Mouse (Mus musculus) hindbrain, postnatal 0 days (tissue): ENCODE measurements around the gene Acly. TPM values are rescaled to one million over a fixed set of nuclear protein-coding genes. Genes with fewer than 3 reads are reported as not detected.

Experiments used
- ATAC-seq: fragments of 200-750 bp; cut with Nextera tagmentation; 2 replicates; pipeline ENCODE4 v1.8.0; 2017; ENCODE audit warnings: mild to moderate bottlenecking, moderate TSS enrichment, moderate library complexity
- DNase-seq: peaks from one replicate; pipeline ENCODE4 v3.0.0-alpha.2; 2015; ENCODE audit warnings: low spot score
- H3K27ac ChIP-seq: fragments of 300-500 bp; sonication (generic); 2 replicates; pipeline ENCODE4 v1.5.1; 2014; ENCODE audit warnings: mild to moderate bottlenecking
- H3K27me3 ChIP-seq: fragments of 300-500 bp; sonication (generic); 2 replicates; pipeline ENCODE4 v1.6.1; 2014; ENCODE audit warnings: low read length, mixed read lengths; ENCODE audit not compliant: insufficient read depth
- H3K36me3 ChIP-seq: fragments of 300-500 bp; sonication (generic); 2 replicates; pipeline ENCODE4 v1.6.1; 2014; ENCODE audit warnings: low read length, mixed read lengths; ENCODE audit not compliant: insufficient read depth
- H3K4me1 ChIP-seq: fragments of 300-500 bp; sonication (generic); 2 replicates; pipeline ENCODE4 v1.6.1; 2014; ENCODE audit warnings: antibody characterized with exemption, low read length, mixed read lengths; ENCODE audit not compliant: insufficient read depth
- H3K4me2 ChIP-seq: fragments of 300-500 bp; sonication (generic); 2 replicates; pipeline ENCODE4 v1.6.1; 2014; ENCODE audit warnings: low read depth, mild to moderate bottlenecking, low read length, moderate library complexity, mixed read lengths
- H3K4me3 ChIP-seq: fragments of 300-500 bp; sonication (generic); 2 replicates; pipeline ENCODE4 v1.5.1; 2014; ENCODE audit warnings: low read length
- H3K9ac ChIP-seq: fragments of 300-500 bp; sonication (generic); replicated peaks from 2 replicates; pipeline ENCODE4 v1.6.1; 2014; ENCODE audit warnings: mild to moderate bottlenecking, low read length, moderate library complexity, mixed read lengths
- H3K9me3 ChIP-seq: fragments of 300-500 bp; sonication (generic); 2 replicates; pipeline ENCODE4 v1.6.1; 2016; ENCODE audit warnings: low read length, mixed read lengths
- CTCF ChIP-seq: IDR thresholded peaks from 2 replicates; pipeline ENCODE4 v1.5.1; 2016; ENCODE audit warnings: antibody characterized with exemption, control low read depth, low read depth
- WGBS: fragments of 180-500 bp; shearing (Covaris S2); extraction: QIAGEN DNeasy Blood & Tissue Kit; methylation state at CpG from one replicate; pipeline ENCODE4 v1.1.7; 2014; 5-methylcytosine and 5-hydroxymethylcytosine counted together
- polyA plus RNA-seq: library from polyadenylated mRNA; unstranded; fragments of >200 nt; fragmentation: Nextera tagmentation; extraction: Ambion mirVana; gene quantifications from 2 replicates; pipeline ENCODE4 v1.2.1, GENCODE M21; 2015
- total RNA-seq: library from RNA; depleted of rRNA; stranded (reverse); fragments of >200 nt; gene quantifications from 2 replicates; pipeline ENCODE4 v1.2.3, GENCODE M21; 2014

Acly gene
- total and polyA plus RNA-seq, 2 experiments from 2014 or later = 135 to 235 TPM

DNA sequence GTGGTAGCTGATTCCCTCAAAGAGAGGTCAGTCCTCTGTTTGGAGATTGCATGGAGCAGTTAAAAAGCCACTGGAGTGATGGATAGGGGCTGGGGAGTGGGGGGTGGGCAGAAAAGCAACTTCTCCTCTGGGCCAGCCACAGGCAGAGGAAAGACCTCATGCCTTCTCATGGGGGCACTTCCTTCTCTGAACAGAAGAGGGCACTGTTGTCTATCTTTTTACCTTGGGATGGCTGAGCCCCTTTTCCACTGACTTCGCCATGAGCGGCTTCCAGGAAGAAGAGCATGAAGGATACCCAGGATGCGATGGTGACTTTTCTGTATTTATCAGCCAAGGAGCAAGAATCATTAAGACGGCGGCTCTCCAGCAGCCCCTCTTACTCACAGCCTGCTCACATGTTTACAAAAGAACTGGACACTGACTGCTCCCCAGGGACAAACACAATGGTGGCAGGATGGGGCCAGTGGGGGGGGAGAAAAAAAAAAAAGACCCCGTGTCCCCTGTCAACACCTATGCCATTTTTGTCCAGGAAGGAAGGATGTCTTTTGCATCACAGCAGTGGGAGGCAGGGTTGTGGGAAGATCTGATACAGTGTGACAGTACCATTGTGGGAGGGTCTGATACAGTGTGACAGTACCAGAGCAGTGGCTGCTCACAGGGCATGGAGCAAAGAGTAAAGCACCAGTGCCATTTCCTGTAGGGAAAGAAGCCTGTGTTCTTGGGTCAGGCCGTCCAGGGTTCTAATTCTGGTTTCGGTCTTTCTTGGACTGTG, 42.8 kb upstream of the Acly start:
- 7% methylated on average over 8 of the region's 8 CpGs for WGBS
- peak overlapping the region; percentile 24; the same call in 1 of the 2 replicates for H3K9ac ChIP-seq
- H3K4me2 ChIP-seq = peak overlapping the region; percentile 49
- TF ChIP-seq CTCF = peak; percentile 92
- ATAC-seq (peak; percentile 61), DNase-seq (peak; percentile 89)
- H3K4me3 ChIP-seq = peak overlapping the region; percentile 18
- H3K27ac ChIP-seq = no peak overlapping the region
- no peaks in the 10 kb centered on the region for H3K36me3 ChIP-seq
- 0 out of 2 replicates have a peak, but pooled peaks cover 8% of the 10 kb centered on the region for H3K4me1 ChIP-seq
- no peaks in the 10 kb centered on the region for H3K27me3 ChIP-seq
- H3K9me3 ChIP-seq = no peaks in the 10 kb centered on the region

- Histone ChIP-seq H3K36me3 (no peaks in the 10 kb centered on the region), H3K27ac (no peak overlapping the region), H3K4me1 (0 out of 2 replicates have a peak, but pooled peaks cover 7% of the 10 kb centered on the region), H3K9me3 (no peaks in the 10 kb centered on the region), H3K27me3 (no peaks in the 10 kb centered on the region), H3K4me2 (no peak overlapping the region), H3K9ac (no peak overlapping the region), H3K4me3 (no peak overlapping the region)
- 65% methylated on average over 9 of the region's 9 CpGs for WGBS
- ATAC-seq (no peak), DNase-seq (no peak)
- TF ChIP-seq CTCF = no peak
Measured at GRCm38 (mm10) chr11:100569789-100570188, 42.0 kb upstream of the Acly start.

DNA sequence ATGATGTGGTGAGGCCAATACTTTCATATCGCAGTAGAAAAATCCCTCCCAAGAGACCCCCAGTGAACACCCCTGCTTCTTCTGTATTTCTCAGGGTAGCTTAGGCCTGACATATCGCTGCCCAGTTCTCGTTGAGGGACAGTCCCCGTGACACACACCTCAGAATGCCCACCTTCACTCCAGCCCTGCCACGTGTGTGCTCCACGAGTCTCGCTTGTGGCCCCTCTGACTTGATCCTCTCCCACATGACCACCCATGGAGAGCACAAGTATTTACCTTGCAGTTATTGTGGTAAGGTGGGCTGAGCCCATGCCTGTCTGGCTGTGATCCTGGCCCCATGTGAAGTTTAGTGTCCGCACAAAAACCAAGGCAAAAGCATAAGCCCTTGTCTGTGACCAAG, 40.9 kb upstream of the Acly start:
- H3K9me3 ChIP-seq = no peaks in the 10 kb centered on the region
- DNase-seq (no peak), ATAC-seq (no peak)
- WGBS = 85% methylated on average over 8 of the region's 8 CpGs
- H3K4me2 ChIP-seq = no peak overlapping the region
- H3K4me3 ChIP-seq = no peak overlapping the region
- no peak for TF ChIP-seq CTCF
- 0 out of 2 replicates have a peak, but pooled peaks cover 7% of the 10 kb centered on the region for H3K4me1 ChIP-seq
- no peak overlapping the region for H3K27ac ChIP-seq
- H3K27me3 ChIP-seq = no peaks in the 10 kb centered on the region
- no peak overlapping the region for H3K9ac ChIP-seq
- no peaks in the 10 kb centered on the region for H3K36me3 ChIP-seq

- DNase-seq (no peak), ATAC-seq (no peak)
- H3K4me2 ChIP-seq = no peak overlapping the region
- H3K9ac ChIP-seq = no peak overlapping the region
- H3K4me1 ChIP-seq = 0 out of 2 replicates have a peak, but pooled peaks cover 7% of the 10 kb centered on the region
- H3K36me3 ChIP-seq = no peaks in the 10 kb centered on the region
- TF ChIP-seq CTCF = no peak
- H3K27me3 ChIP-seq = no peaks in the 10 kb centered on the region
- H3K27ac ChIP-seq = no peak overlapping the region
- H3K9me3 ChIP-seq = no peaks in the 10 kb centered on the region
- H3K4me3 ChIP-seq = no peak overlapping the region
- 56% methylated on average over 9 of the region's 9 CpGs for WGBS
Measured at GRCm38 (mm10) chr11:100567815-100568245, 40.0 kb upstream of the Acly start.

- Histone ChIP-seq H3K4me3 (no peak overlapping the region), H3K9ac (no peak overlapping the region), H3K9me3 (no peaks in the 10 kb centered on the region), H3K4me1 (0 out of 2 replicates have a peak, but pooled peaks cover 7% of the 10 kb centered on the region), H3K27ac (no peak overlapping the region), H3K4me2 (no peak overlapping the region), H3K27me3 (no peaks in the 10 kb centered on the region), H3K36me3 (no peaks in the 10 kb centered on the region)
- DNase-seq (no peak), ATAC-seq (no peak)
- TF ChIP-seq CTCF = no peak
- WGBS = 80% methylated on average over 5 of the region's 5 CpGs
Measured at GRCm38 (mm10) chr11:100567229-100567628, 39.4 kb upstream of the Acly start.

DNA sequence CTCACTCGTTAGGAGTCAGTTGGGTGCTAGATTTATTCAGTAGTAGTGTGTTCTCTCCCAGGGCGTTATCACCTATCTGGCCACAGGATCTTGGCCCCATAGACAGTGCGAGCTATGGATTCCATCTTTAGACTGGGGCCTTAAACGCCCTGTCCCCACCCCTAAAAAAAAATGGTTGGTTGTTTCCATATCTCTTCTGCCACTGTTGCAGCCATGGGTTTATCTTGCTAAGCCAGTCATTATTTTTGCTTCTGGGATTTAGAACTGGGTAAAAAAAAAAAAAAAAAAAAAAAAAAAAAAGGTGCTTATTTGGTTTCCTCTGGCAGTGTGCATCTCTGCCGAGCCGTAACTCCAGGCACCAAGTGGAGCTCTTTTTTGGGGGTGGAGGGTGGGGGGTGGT, 36.9 kb upstream of the Acly start:
- 89% methylated on average over 6 of the region's 6 CpGs for WGBS
- Histone ChIP-seq H3K27ac (no peak overlapping the region), H3K9me3 (no peaks in the 10 kb centered on the region), H3K36me3 (no peaks in the 10 kb centered on the region), H3K27me3 (no peaks in the 10 kb centered on the region), H3K9ac (no peak overlapping the region), H3K4me3 (no peak overlapping the region), H3K4me2 (no peak overlapping the region), H3K4me1 (no peaks in the 10 kb centered on the region)
- no peak for TF ChIP-seq CTCF
- DNase-seq (no peak), ATAC-seq (no peak)

GRCm38 (mm10) chr11:100564297-100564696, 36.5 kb upstream of the Acly start:
- Histone ChIP-seq H3K9ac (no peak overlapping the region), H3K4me3 (no peak overlapping the region), H3K9me3 (no peaks in the 10 kb centered on the region), H3K27me3 (no peaks in the 10 kb centered on the region), H3K4me2 (no peak overlapping the region), H3K4me1 (no peaks in the 10 kb centered on the region), H3K27ac (no peak overlapping the region), H3K36me3 (no peaks in the 10 kb centered on the region)
- DNase-seq = no peak
- TF ChIP-seq CTCF = no peak
- 85% methylated on average over 15 of the region's 15 CpGs for WGBS
- ATAC-seq = no peak
